Mouse (Mus musculus): ENCODE data around the gene Usp4. TPM values are rescaled to one million over a fixed set of nuclear protein-coding genes. Genes with fewer than 3 reads are reported as not detected.
A peak's percentile ranks its signal among the peaks of the same experiment; 100 is the strongest.

The Usp4 gene
- polyA plus RNA-seq, 1 experiment from 2014 or later, result 116 TPM

DNA sequence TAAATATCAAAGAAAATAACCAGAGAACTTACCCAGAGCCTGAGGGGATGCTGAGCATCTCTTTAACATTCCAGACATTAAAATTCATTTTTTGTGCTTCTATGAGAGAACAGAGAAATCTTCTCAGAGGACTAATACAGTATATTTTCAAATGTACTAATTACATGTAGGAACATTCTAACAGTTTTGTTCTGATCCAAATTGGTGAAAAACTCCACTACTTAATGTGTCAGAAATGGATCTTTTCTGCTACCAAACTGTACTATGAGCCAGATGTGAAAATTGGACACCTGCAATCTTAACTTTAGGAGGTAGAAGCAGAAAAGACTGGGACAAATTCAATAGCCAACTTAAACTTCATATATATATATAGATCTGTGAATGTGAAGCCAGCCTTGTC lies 80.7 kb downstream of the Usp4 start, which contains the start of gene Ccdc36:
TSS of gene Ccdc36 (minus strand) at position 101 of the 400 bp plus-strand sequence.
- H3K9ac ChIP-seq (ENCODE audit: low read depth, low read length), result no peak within 1 kb of the TSS
- no peak for ATAC-seq
- no peaks in the 10 kb centered on the region for H3K9me3 ChIP-seq (ENCODE audit: control insufficient read depth, low read length)
- no peaks in the 10 kb centered on the region for H3K4me1 ChIP-seq (ENCODE audit: control insufficient read depth, insufficient read depth, low read depth, low read length)
- H3K27ac ChIP-seq (ENCODE audit: low read depth, low read length), result no peak within 1 kb of the TSS
- H3K4me3 ChIP-seq (ENCODE audit: low read length), result no peak within 1 kb of the TSS
- H3K27me3 ChIP-seq (replicated peaks; ENCODE audit: control insufficient read depth, insufficient read depth, low read length), result no peaks in the 10 kb centered on the region
- no peak within 1 kb of the TSS for H3K4me2 ChIP-seq (ENCODE audit: low read length)
- H3K36me3 ChIP-seq (ENCODE audit: control insufficient read depth, insufficient read depth, low read length), result no peaks in the 10 kb centered on the region

DNA sequence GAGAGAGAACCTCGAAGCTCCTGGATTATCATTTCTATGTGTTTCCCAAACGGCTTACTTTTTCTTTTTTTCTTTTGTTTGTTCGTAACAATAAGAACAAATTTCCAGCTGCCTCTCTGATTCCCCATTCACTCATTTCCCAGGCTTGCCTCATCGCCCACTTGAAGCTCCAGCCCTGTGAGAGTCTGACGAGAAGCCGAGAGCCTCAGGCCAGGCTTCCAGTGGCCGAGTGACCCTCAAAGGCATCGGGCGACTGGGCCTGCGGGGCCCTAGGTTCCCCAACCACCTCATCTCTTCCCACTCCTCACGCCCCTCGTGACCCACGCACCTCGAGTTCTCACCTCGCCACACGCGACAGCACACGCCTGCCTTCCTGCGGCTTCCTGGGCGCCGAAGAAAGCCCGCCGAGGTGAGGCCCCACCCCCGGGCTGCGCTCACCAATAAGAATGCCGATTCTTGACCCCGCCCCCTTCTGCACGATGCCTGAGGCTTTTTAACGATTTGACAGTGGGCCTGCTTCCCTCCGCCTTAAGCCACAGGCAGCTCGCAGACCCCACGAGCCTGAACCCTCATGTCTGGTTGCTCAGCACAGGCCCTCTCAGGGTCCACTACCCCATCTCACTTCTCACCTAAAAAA lies 83.9 kb downstream of the Usp4 start:
- Histone ChIP-seq H3K27ac (ENCODE audit: low read depth, low read length) (no peak overlapping the region), H3K4me1 (ENCODE audit: control insufficient read depth, insufficient read depth, low read depth, low read length) (no peaks in the 10 kb centered on the region; the same call in 1 of the 2 replicates), H3K27me3 (replicated peaks; ENCODE audit: control insufficient read depth, insufficient read depth, low read length) (no peaks in the 10 kb centered on the region), H3K4me2 (ENCODE audit: low read length) (peak overlapping the region; percentile 55), H3K4me3 (ENCODE audit: low read length) (peak overlapping the region; percentile 39), H3K9ac (ENCODE audit: low read depth, low read length) (peak overlapping the region; percentile 53), H3K9me3 (ENCODE audit: control insufficient read depth, low read length) (no peaks in the 10 kb centered on the region), H3K36me3 (ENCODE audit: control insufficient read depth, insufficient read depth, low read length) (no peaks in the 10 kb centered on the region)
- ATAC-seq, result peak; percentile 68
- 56% methylated on average over 32 of the region's 32 CpGs for WGBS

DNA sequence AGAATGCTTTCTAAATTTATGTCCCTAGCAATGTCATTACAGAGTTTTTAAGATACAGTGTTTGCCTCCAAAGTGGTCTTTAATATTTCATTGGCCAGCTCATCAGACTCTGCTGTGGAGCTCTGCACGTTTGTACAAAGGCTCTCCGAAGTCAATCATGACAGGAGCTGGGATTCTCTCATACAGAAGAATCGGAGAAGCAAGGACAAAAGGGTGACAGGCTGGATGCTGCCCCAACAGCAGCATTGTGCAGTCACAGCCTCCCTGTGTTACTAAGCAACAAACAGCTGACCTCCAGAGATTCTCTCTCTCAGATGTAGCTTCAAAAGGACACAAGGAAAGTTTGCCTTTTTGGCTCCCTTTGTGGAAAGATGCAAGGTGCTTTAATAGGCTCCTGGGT lies 88.5 kb downstream of the Usp4 start, which contains the start of gene BC048562:
TSS of gene BC048562 (plus strand) at position 301 of the 400 bp plus-strand sequence.
- H3K4me3 ChIP-seq (ENCODE audit: low read length), result no peak within 1 kb of the TSS
- no peak within 1 kb of the TSS for H3K4me2 ChIP-seq (ENCODE audit: low read length)
- H3K36me3 ChIP-seq (ENCODE audit: control insufficient read depth, insufficient read depth, low read length), result no peaks in the 10 kb centered on the region
- no peak within 1 kb of the TSS for H3K9ac ChIP-seq (ENCODE audit: low read depth, low read length)
- 19% methylated on average over 3 of the region's 3 CpGs for WGBS
- no peak for ATAC-seq
- H3K27ac ChIP-seq (ENCODE audit: low read depth, low read length), result no peak within 1 kb of the TSS
- no peaks in the 10 kb centered on the region for H3K9me3 ChIP-seq (ENCODE audit: control insufficient read depth, low read length)
- H3K4me1 ChIP-seq (ENCODE audit: control insufficient read depth, insufficient read depth, low read depth, low read length), result no peaks in the 10 kb centered on the region; the same call in none of the 2 replicates
- no peaks in the 10 kb centered on the region for H3K27me3 ChIP-seq (replicated peaks; ENCODE audit: control insufficient read depth, insufficient read depth, low read length)

DNA sequence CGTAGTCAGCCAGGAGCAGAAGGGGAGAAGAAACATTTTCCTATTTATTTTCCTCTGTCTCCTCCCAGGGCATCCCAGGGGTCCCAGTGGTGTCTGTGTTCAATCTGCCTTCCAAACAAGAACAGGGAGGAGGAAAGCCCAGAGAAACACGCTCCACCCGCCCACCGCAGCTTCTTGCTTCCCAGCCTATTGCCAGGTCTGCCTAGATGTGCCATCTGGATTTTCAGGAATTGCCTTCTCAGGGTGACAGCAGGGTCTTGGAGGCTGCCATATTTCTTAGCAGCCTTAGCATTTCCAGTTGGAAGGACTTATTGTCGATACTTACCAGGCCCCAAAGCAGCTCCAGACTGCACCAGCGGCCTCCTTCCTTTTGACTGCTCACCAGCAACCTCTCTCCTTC lies 91.5 kb downstream of the Usp4 start:
- ATAC-seq, result no peak
- Histone ChIP-seq H3K4me1 (ENCODE audit: control insufficient read depth, insufficient read depth, low read depth, low read length) (no peaks in the 10 kb centered on the region; the same call in none of the 2 replicates), H3K4me2 (ENCODE audit: low read length) (no peak overlapping the region), H3K27me3 (replicated peaks; ENCODE audit: control insufficient read depth, insufficient read depth, low read length) (no peaks in the 10 kb centered on the region), H3K9ac (ENCODE audit: low read depth, low read length) (no peak overlapping the region), H3K27ac (ENCODE audit: low read depth, low read length) (no peak overlapping the region), H3K9me3 (ENCODE audit: control insufficient read depth, low read length) (no peaks in the 10 kb centered on the region), H3K4me3 (ENCODE audit: low read length) (no peak overlapping the region), H3K36me3 (ENCODE audit: control insufficient read depth, insufficient read depth, low read length) (no peaks in the 10 kb centered on the region)
- WGBS, result 72% methylated on average over 6 of the region's 6 CpGs

DNA sequence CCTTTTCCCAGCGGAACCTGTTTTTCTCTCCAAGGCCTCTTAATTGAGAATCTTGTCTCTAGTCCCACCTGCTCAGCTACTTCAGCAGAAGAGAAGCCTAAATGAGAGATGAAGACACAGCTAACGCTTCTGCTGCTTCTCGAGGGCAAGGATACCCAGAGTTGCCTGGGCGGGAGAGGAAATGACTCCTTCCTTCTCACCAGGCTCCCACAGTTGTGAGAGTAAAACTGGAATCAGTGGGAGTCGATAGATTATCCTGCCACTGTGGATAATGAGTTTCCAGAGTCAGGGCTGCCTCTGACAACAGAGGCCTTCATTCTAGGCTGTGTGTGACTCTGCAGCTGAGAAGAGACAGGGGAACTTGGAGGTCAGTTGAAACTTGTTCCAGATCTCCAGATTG lies 92.8 kb downstream of the Usp4 start:
- no peak for ATAC-seq
- no peak overlapping the region for H3K4me2 ChIP-seq (ENCODE audit: low read length)
- no peaks in the 10 kb centered on the region; the same call in none of the 2 replicates for H3K4me1 ChIP-seq (ENCODE audit: control insufficient read depth, insufficient read depth, low read depth, low read length)
- no peaks in the 10 kb centered on the region for H3K27me3 ChIP-seq (replicated peaks; ENCODE audit: control insufficient read depth, insufficient read depth, low read length)
- 85% methylated on average over 5 of the region's 5 CpGs for WGBS
- no peaks in the 10 kb centered on the region for H3K36me3 ChIP-seq (ENCODE audit: control insufficient read depth, insufficient read depth, low read length)
- no peak overlapping the region for H3K4me3 ChIP-seq (ENCODE audit: low read length)
- no peaks in the 10 kb centered on the region for H3K9me3 ChIP-seq (ENCODE audit: control insufficient read depth, low read length)
- H3K9ac ChIP-seq (ENCODE audit: low read depth, low read length), result no peak overlapping the region
- no peak overlapping the region for H3K27ac ChIP-seq (ENCODE audit: low read depth, low read length)

DNA sequence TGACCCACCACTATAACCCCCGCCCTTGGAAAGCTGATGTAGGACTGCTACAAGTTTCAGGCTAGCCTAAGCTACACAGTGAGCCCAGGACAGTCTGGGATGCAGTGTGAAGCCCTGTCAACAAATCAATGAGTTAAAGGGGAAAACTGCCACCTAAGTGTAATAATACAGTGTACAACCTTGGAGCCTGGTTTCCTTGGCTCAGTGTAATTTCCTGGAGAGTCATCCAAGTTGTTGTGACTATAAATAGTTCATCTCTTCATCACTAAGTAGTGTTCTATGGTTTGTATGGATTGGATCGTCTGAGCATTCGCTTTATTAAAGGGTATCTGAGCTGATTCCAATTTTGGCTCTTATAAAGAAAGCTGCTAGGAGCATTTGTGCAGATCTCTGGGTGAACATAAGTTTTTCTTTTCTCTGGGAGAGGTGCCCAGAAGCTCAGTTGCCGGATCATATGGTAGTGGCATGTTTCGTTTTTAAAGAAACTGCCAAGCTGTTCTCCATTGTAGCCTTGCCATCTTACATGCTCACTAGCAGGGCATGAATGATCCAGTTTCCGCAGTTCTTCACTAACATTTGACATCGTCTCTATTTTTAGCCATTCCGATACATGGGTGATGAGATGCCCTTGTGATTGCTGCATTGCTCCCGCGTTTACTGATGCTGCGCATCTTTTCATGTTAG lies 93.7 kb downstream of the Usp4 start:
- WGBS, result 84% methylated on average over 11 of the region's 11 CpGs
- H3K9ac ChIP-seq (ENCODE audit: low read depth, low read length), result no peak overlapping the region
- no peaks in the 10 kb centered on the region for H3K36me3 ChIP-seq (ENCODE audit: control insufficient read depth, insufficient read depth, low read length)
- H3K27ac ChIP-seq (ENCODE audit: low read depth, low read length), result no peak overlapping the region
- no peak for ATAC-seq
- no peaks in the 10 kb centered on the region for H3K9me3 ChIP-seq (ENCODE audit: control insufficient read depth, low read length)
- H3K4me2 ChIP-seq (ENCODE audit: low read length), result no peak overlapping the region
- H3K4me3 ChIP-seq (ENCODE audit: low read length), result no peak overlapping the region
- H3K27me3 ChIP-seq (replicated peaks; ENCODE audit: control insufficient read depth, insufficient read depth, low read length), result no peaks in the 10 kb centered on the region
- H3K4me1 ChIP-seq (ENCODE audit: control insufficient read depth, insufficient read depth, low read depth, low read length), result no peaks in the 10 kb centered on the region; the same call in none of the 2 replicates

Other genes starting within 250 kb of the Usp4 start
- gene Bsn, start 157.5 kb upstream of the Usp4 start, polyA plus RNA-seq (2015; fragmentation: Nextera tagmentation; extraction: Ambion mirVana), result 8.7 and 9.5 TPM in 2 replicates
- gene Dag1, start 83.9 kb upstream of the Usp4 start, polyA plus RNA-seq (2015; fragmentation: Nextera tagmentation; extraction: Ambion mirVana), result 75.4 and 90.0 TPM in 2 replicates
- gene Nicn1, start 57.4 kb upstream of the Usp4 start, polyA plus RNA-seq (2015; fragmentation: Nextera tagmentation; extraction: Ambion mirVana), result 142 and 145 TPM in 2 replicates
- 23.3 and 26.3 TPM in 2 replicates for gene Amt, start 51.0 kb upstream of the Usp4 start, polyA plus RNA-seq (2015; fragmentation: Nextera tagmentation; extraction: Ambion mirVana)
- gene Rhoa, start 41.7 kb upstream of the Usp4 start, polyA plus RNA-seq (2015; fragmentation: Nextera tagmentation; extraction: Ambion mirVana), result 278 TPM in 2 replicates
- 51.6 and 57.2 TPM in 2 replicates for gene Tcta, start 41.7 kb upstream of the Usp4 start, polyA plus RNA-seq (2015; fragmentation: Nextera tagmentation; extraction: Ambion mirVana)
- 451 and 453 TPM in 2 replicates for gene Gpx1, start 8.9 kb upstream of the Usp4 start, polyA plus RNA-seq (2015; fragmentation: Nextera tagmentation; extraction: Ambion mirVana)
- 1.5 and 2.7 TPM in 2 replicates for gene 1700102P08Rik, start 45.0 kb downstream of the Usp4 start, polyA plus RNA-seq (2015; fragmentation: Nextera tagmentation; extraction: Ambion mirVana)
- 1.6 and 1.7 TPM in 2 replicates for gene Ccdc36, start 80.6 kb downstream of the Usp4 start, polyA plus RNA-seq (2015; fragmentation: Nextera tagmentation; extraction: Ambion mirVana)
- gene BC048562, start 88.6 kb downstream of the Usp4 start, polyA plus RNA-seq (2015; fragmentation: Nextera tagmentation; extraction: Ambion mirVana), result not detected in 2 replicates
- 57.6 and 68.3 TPM in 2 replicates for gene Ccdc71, start 112.7 kb downstream of the Usp4 start, polyA plus RNA-seq (2015; fragmentation: Nextera tagmentation; extraction: Ambion mirVana)
- gene Klhdc8b, start 113.7 kb downstream of the Usp4 start, polyA plus RNA-seq (2015; fragmentation: Nextera tagmentation; extraction: Ambion mirVana), result 54.8 and 68.6 TPM in 2 replicates
- gene Lamb2, start 131.9 kb downstream of the Usp4 start, polyA plus RNA-seq (2015; fragmentation: Nextera tagmentation; extraction: Ambion mirVana), result 17.1 and 26.5 TPM in 2 replicates
- gene Usp19, start 142.7 kb downstream of the Usp4 start, polyA plus RNA-seq (2015; fragmentation: Nextera tagmentation; extraction: Ambion mirVana), result 56.3 and 71.4 TPM in 2 replicates
- 62.3 and 64.6 TPM in 2 replicates for gene Qars, start 159.9 kb downstream of the Usp4 start, polyA plus RNA-seq (2015; fragmentation: Nextera tagmentation; extraction: Ambion mirVana)
- gene Qrich1, start 169.0 kb downstream of the Usp4 start, polyA plus RNA-seq (2015; fragmentation: Nextera tagmentation; extraction: Ambion mirVana), result 106 and 126 TPM in 2 replicates
- 101 and 110 TPM in 2 replicates for gene Impdh2, start 212.4 kb downstream of the Usp4 start, polyA plus RNA-seq (2015; fragmentation: Nextera tagmentation; extraction: Ambion mirVana)
- 71.8 and 78.2 TPM in 2 replicates for gene Ndufaf3, start 219.6 kb downstream of the Usp4 start, polyA plus RNA-seq (2015; fragmentation: Nextera tagmentation; extraction: Ambion mirVana)
- gene Dalrd3, start 222.0 kb downstream of the Usp4 start, polyA plus RNA-seq (2015; fragmentation: Nextera tagmentation; extraction: Ambion mirVana), result 328 and 331 TPM in 2 replicates
- 326 and 352 TPM in 2 replicates for gene Wdr6, start 230.9 kb downstream of the Usp4 start, polyA plus RNA-seq (2015; fragmentation: Nextera tagmentation; extraction: Ambion mirVana)
- 40.1 and 40.2 TPM in 2 replicates for gene P4htm, start 249.8 kb downstream of the Usp4 start, polyA plus RNA-seq (2015; fragmentation: Nextera tagmentation; extraction: Ambion mirVana)

All from hindbrain, embryonic 16.5 days (tissue).